Mouse (Mus musculus): ENCODE data around the gene Tmem135. TPM values are rescaled to one million over a fixed set of nuclear protein-coding genes. Genes with fewer than 3 reads are reported as not detected.

Gene Tmem135
- polyA plus RNA-seq, 1 experiment from 2014 or later: 37.3 TPM

GRCm38 (mm10) chr7:89370917-89371316, 33.1 kb downstream of the Tmem135 start:
- H3K9ac ChIP-seq: no peak overlapping the region
- H3K4me1 ChIP-seq: peaks cover 4% of the 10 kb centered on the region
- H3K9me3 ChIP-seq: no peaks in the 10 kb centered on the region
- peak; percentile 43; the same call in 1 of the 2 replicates for ATAC-seq (ENCODE audit: insufficient read depth, low FRiP score, low read depth)
- H3K4me2 ChIP-seq: no peak overlapping the region
- H3K27ac ChIP-seq: no peak overlapping the region
- H3K36me3 ChIP-seq: no peaks in the 10 kb centered on the region
- no peaks in the 10 kb centered on the region for H3K27me3 ChIP-seq (replicated peaks)
- WGBS: 14% methylated on average over 1 of the region's 1 CpGs
- no peak overlapping the region for H3K4me3 ChIP-seq (replicated peaks)

- Histone ChIP-seq H3K9me3 (no peaks in the 10 kb centered on the region), H3K27me3 (replicated peaks) (no peaks in the 10 kb centered on the region), H3K4me2 (no peak overlapping the region), H3K27ac (no peak overlapping the region), H3K4me1 (peaks cover 4% of the 10 kb centered on the region), H3K36me3 (no peaks in the 10 kb centered on the region), H3K4me3 (replicated peaks) (no peak overlapping the region), H3K9ac (no peak overlapping the region)
- no peak for ATAC-seq (ENCODE audit: insufficient read depth, low FRiP score, low read depth)
- 89% methylated on average over 1 of the region's 1 CpGs for WGBS
Measured at GRCm38 (mm10) chr7:89370086-89370485, 33.9 kb downstream of the Tmem135 start.

- Histone ChIP-seq H3K4me2 (no peak overlapping the region), H3K9me3 (no peaks in the 10 kb centered on the region), H3K27me3 (replicated peaks) (no peaks in the 10 kb centered on the region), H3K4me1 (peaks cover 4% of the 10 kb centered on the region), H3K4me3 (replicated peaks) (no peak overlapping the region), H3K9ac (no peak overlapping the region), H3K27ac (no peak overlapping the region; the same call in 1 of the 2 replicates), H3K36me3 (no peaks in the 10 kb centered on the region)
- ATAC-seq (ENCODE audit: insufficient read depth, low FRiP score, low read depth): no peak
- WGBS: 32% methylated on average over 3 of the region's 3 CpGs
Measured at GRCm38 (mm10) chr7:89367643-89368042, 36.4 kb downstream of the Tmem135 start.

GRCm38 (mm10) chr7:89365135-89365880, 38.7 kb downstream of the Tmem135 start:
- peaks cover 4% of the 10 kb centered on the region for H3K4me1 ChIP-seq
- ATAC-seq (ENCODE audit: insufficient read depth, low FRiP score, low read depth): no peak
- H3K4me2 ChIP-seq: peak overlapping the region; percentile 12; the same call in 1 of the 2 replicates
- no peak overlapping the region for H3K9ac ChIP-seq
- 50% methylated on average over 10 of the region's 10 CpGs for whole genome bisulfite sequencing
- H3K36me3 ChIP-seq: no peaks in the 10 kb centered on the region
- H3K27me3 ChIP-seq (replicated peaks): no peaks in the 10 kb centered on the region
- H3K27ac ChIP-seq: peak overlapping the region; percentile 60
- H3K9me3 ChIP-seq: no peaks in the 10 kb centered on the region
- no peak overlapping the region for H3K4me3 ChIP-seq (replicated peaks)

- no peak overlapping the region for H3K4me3 ChIP-seq (replicated peaks)
- H3K27ac ChIP-seq: no peak overlapping the region
- no peak overlapping the region for H3K4me2 ChIP-seq
- 88% methylated on average over 5 of the region's 5 CpGs for WGBS
- no peak for ATAC-seq (ENCODE audit: insufficient read depth, low FRiP score, low read depth)
- no peaks in the 10 kb centered on the region for H3K27me3 ChIP-seq (replicated peaks)
- H3K9ac ChIP-seq: no peak overlapping the region
- no peaks in the 10 kb centered on the region for H3K36me3 ChIP-seq
- H3K9me3 ChIP-seq: no peaks in the 10 kb centered on the region
- peaks cover 4% of the 10 kb centered on the region for H3K4me1 ChIP-seq
Measured at GRCm38 (mm10) chr7:89363975-89364374, 40.0 kb downstream of the Tmem135 start.

- Histone ChIP-seq H3K36me3 (no peaks in the 10 kb centered on the region), H3K4me2 (no peak overlapping the region), H3K9me3 (no peaks in the 10 kb centered on the region), H3K27me3 (replicated peaks) (no peaks in the 10 kb centered on the region), H3K4me1 (peaks cover 6% of the 10 kb centered on the region; the same call in 1 of the 2 replicates), H3K9ac (no peak overlapping the region), H3K27ac (no peak overlapping the region; the same call in 1 of the 2 replicates), H3K4me3 (replicated peaks) (no peak overlapping the region)
- 40% methylated on average over 4 of the region's 4 CpGs for WGBS
- peak; percentile 14; the same call in 1 of the 2 replicates for ATAC-seq (ENCODE audit: insufficient read depth, low FRiP score, low read depth)
Measured at GRCm38 (mm10) chr7:89356307-89356706, 47.7 kb downstream of the Tmem135 start.

GRCm38 (mm10) chr7:89355519-89356255, 48.3 kb downstream of the Tmem135 start:
- 53% methylated on average over 8 of the region's 8 CpGs for WGBS
- no peak overlapping the region for H3K4me3 ChIP-seq (replicated peaks)
- peak overlapping the region; percentile 23; the same call in 1 of the 2 replicates for H3K27ac ChIP-seq
- no peaks in the 10 kb centered on the region for H3K9me3 ChIP-seq
- H3K4me2 ChIP-seq: no peak overlapping the region
- H3K9ac ChIP-seq: no peak overlapping the region
- H3K36me3 ChIP-seq: no peaks in the 10 kb centered on the region
- H3K27me3 ChIP-seq (replicated peaks): no peaks in the 10 kb centered on the region
- no peak for ATAC-seq (ENCODE audit: insufficient read depth, low FRiP score, low read depth)
- peaks cover 6% of the 10 kb centered on the region; the same call in 1 of the 2 replicates for H3K4me1 ChIP-seq

- H3K27me3 ChIP-seq (replicated peaks): no peaks in the 10 kb centered on the region
Measured at GRCm38 (mm10) chr7:89342021-89342420, 62.0 kb downstream of the Tmem135 start.

GRCm38 (mm10) chr7:89339808-89340207, 64.2 kb downstream of the Tmem135 start:
- Histone ChIP-seq H3K27me3 (replicated peaks) (no peaks in the 10 kb centered on the region), H3K4me3 (replicated peaks) (no peak overlapping the region), H3K4me2 (no peak overlapping the region), H3K27ac (no peak overlapping the region), H3K4me1 (peaks cover 9% of the 10 kb centered on the region; the same call in 1 of the 2 replicates), H3K9ac (no peak overlapping the region), H3K9me3 (no peaks in the 10 kb centered on the region), H3K36me3 (no peaks in the 10 kb centered on the region)
- no peak for ATAC-seq (ENCODE audit: insufficient read depth, low FRiP score, low read depth)
- WGBS: 80% methylated on average over 1 of the region's 1 CpGs

More at GRCm38 (mm10) chr7:89342021-89342420, 62.0 kb downstream of the Tmem135 start:
- Histone ChIP-seq H3K27ac (no peak overlapping the region), H3K36me3 (no peaks in the 10 kb centered on the region), H3K9ac (no peak overlapping the region), H3K4me3 (replicated peaks) (no peak overlapping the region), H3K4me2 (no peak overlapping the region), H3K9me3 (no peaks in the 10 kb centered on the region), H3K4me1 (peaks cover 9% of the 10 kb centered on the region; the same call in 1 of the 2 replicates)
- no peak for ATAC-seq (ENCODE audit: insufficient read depth, low FRiP score, low read depth)

- no peak overlapping the region for H3K9ac ChIP-seq
- H3K4me1 ChIP-seq: peaks cover 9% of the 10 kb centered on the region; the same call in 1 of the 2 replicates
- H3K9me3 ChIP-seq: no peaks in the 10 kb centered on the region
- ATAC-seq (ENCODE audit: insufficient read depth, low FRiP score, low read depth): peak; percentile 61; the same call in 1 of the 2 replicates
- H3K4me3 ChIP-seq (replicated peaks): peak overlapping the region; percentile 92
- no peaks in the 10 kb centered on the region for H3K36me3 ChIP-seq
- H3K27ac ChIP-seq: peak overlapping the region; percentile 77
- no peaks in the 10 kb centered on the region for H3K27me3 ChIP-seq (replicated peaks)
- H3K4me2 ChIP-seq: peak overlapping the region; percentile 77
Measured at GRCm38 (mm10) chr7:89339142-89339435, 64.9 kb downstream of the Tmem135 start.

GRCm38 (mm10) chr7:89338350-89339141, 65.5 kb downstream of the Tmem135 start:
- ATAC-seq (ENCODE audit: insufficient read depth, low FRiP score, low read depth): peak; percentile 94
- H3K4me1 ChIP-seq: peaks cover 9% of the 10 kb centered on the region; the same call in 1 of the 2 replicates
- peak overlapping the region; percentile 77 for H3K4me2 ChIP-seq
- H3K9ac ChIP-seq: peak overlapping the region; percentile 75
- H3K4me3 ChIP-seq (replicated peaks): peak overlapping the region; percentile 92
- H3K9me3 ChIP-seq: no peaks in the 10 kb centered on the region
- no peaks in the 10 kb centered on the region for H3K36me3 ChIP-seq
- peak overlapping the region; percentile 77 for H3K27ac ChIP-seq
- no peaks in the 10 kb centered on the region for H3K27me3 ChIP-seq (replicated peaks)
- WGBS: under 1% methylated on average over 57 of the region's 57 CpGs

All from stomach, embryonic 15.5 days (tissue).